Mouse (Mus musculus): Measurements from ENCODE around the gene Prr30. TPM values are rescaled to one million over a fixed set of nuclear protein-coding genes. Genes with fewer than 3 reads are reported as not detected.

Prr30 gene
- total and polyA plus RNA-seq, 2 experiments from 2014 or later, result not detected

DNA sequence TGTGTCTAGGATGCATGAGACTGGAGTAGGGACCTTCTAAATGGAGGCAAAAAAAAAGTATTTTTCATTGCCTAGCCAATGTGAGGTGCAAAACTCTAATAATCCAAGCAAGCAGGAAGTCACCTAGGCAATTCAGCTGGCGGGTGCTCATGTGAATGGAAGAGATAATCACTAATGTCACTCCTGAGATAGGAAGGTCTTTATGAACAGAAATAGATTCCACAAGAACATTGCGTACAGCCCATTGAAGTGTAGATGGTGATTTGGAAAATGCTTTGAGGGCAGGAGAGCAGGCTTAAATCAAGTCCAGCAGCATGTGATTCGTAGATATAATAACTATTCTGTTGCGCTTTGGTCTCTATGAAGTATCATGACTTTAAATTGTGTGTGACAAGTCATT lies 27.9 kb downstream of the Prr30 start:
- Histone ChIP-seq H3K4me1 (ENCODE audit: insufficient read depth, low read length) (no peaks in the 10 kb centered on the region), H3K9ac (replicated peaks; ENCODE audit: low read length) (no peak overlapping the region)
- no peak for DNase-seq (ENCODE audit: low spot score)

More for the DNA sequence above, 27.9 kb downstream of the Prr30 start:
- Histone ChIP-seq H3K9me3 (ENCODE audit: low read length) (no peaks in the 10 kb centered on the region), H3K27ac (no peak overlapping the region), H3K36me3 (ENCODE audit: insufficient read depth, low read length) (no peaks in the 10 kb centered on the region), H3K4me2 (ENCODE audit: low read depth, low read length) (no peak overlapping the region), H3K4me3 (ENCODE audit: low read length) (no peak overlapping the region), H3K27me3 (ENCODE audit: insufficient read depth, low read length) (no peaks in the 10 kb centered on the region)
- no peak for TF ChIP-seq CTCF (IDR thresholded peaks at IDR 0.05; ENCODE audit: low read depth)
- 89% methylated on average over 4 of the region's 4 CpGs for WGBS
- no peak for ATAC-seq
